Mouse (Mus musculus): ENCODE measurements around the gene Cpz. TPM values are rescaled to one million over a fixed set of nuclear protein-coding genes. Genes with fewer than 3 reads are reported as not detected.

Gene Cpz
- polyA plus RNA-seq, 1 experiment from 2014 or later: 6.4 TPM

DNA sequence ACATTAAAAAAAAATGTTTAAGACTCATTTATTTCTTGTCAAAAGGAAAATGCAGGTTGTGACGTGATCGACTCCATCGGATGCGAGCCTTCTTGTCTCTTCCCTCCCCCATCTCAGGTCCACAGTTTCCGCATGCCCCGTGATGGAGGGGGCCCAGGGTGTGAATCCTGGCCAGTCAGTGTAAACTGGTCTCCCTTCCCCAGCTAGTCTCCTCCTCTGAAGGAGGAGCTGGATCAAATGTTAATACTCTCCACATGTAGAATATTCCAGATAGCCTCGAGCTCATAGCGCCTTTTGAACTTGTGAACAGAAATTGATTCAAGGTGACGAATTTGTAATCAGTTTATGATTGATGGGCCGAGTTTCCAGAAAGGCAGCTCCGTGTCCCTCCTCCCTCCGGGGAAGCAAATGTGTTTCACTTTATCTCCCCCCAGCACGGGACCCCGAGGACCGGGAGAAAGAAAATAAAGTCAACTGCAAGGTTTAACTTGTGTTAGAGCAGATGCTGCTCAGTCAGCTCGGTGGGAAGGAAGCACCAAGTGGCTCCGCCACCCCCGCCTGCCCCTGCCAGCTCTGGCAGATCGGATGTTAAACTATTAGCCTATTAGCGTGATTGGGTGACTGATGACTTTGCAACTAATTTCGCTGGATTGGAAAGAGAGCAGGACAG lies 59.4 kb downstream of the Cpz start:
- H3K4me2 ChIP-seq (replicated peaks; ENCODE audit: low read depth, low read length): no peak overlapping the region
- peaks cover 5% of the 10 kb centered on the region; the same call in 1 of the 2 replicates for H3K27me3 ChIP-seq (ENCODE audit: control insufficient read depth, insufficient read depth, low read length)
- DNase-seq (ENCODE audit: low spot score): peak; percentile 34
- no peaks in the 10 kb centered on the region for H3K9me3 ChIP-seq (ENCODE audit: control insufficient read depth, low read length)
- ATAC-seq (ENCODE audit: low FRiP score): no peak
- no peaks in the 10 kb centered on the region for H3K36me3 ChIP-seq (ENCODE audit: control insufficient read depth, insufficient read depth, low read length)
- H3K4me1 ChIP-seq (replicated peaks; ENCODE audit: control insufficient read depth, insufficient read depth, low read length): no peaks in the 10 kb centered on the region; the same call in 1 of the 2 replicates
- H3K9ac ChIP-seq (ENCODE audit: low read depth, low read length): no peak overlapping the region
- H3K27ac ChIP-seq (ENCODE audit: low read depth, low read length): no peak overlapping the region
- H3K4me3 ChIP-seq (ENCODE audit: low read depth, low read length): no peak overlapping the region
- WGBS: 41% methylated on average over 21 of the region's 21 CpGs

DNA sequence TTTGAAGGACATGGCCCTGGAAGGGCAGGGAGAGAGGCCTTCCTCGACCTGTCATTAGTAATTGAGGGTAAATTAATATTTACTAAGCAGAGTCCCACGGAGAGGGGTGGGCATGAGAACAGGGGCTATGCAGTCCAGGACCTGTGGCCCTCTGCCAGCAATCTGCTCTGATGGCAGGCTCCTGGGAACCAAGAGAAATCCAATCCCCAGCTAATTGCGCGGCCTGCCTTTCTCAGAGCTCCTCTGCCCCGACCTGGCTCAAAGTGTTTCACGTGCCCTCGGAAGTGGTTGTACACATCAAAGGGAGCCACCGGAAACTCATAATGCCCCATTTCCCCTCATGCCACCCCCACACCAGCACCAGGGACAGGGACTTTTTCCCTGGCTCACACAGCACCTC lies 63.4 kb downstream of the Cpz start:
- no peak overlapping the region for H3K27ac ChIP-seq (ENCODE audit: low read depth, low read length)

DNA sequence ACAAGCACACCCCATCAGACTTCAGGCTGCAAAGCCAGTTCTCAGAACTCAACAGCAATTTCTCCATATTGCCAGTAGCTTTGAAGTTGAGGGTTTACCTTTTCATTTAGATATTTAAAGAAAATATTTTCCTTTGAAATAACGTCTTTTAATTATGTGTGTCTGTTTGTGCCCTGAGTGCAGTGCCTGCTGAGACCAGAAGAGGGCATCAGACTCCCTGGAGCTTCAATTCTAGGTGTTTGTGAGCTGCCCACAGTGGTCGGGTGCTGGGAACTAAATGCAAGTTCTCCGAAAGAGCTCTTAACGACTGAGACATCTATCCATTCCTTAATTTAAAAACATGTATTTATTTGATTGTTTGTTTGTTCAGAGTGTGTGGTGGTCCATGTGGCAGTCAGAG lies 65.7 kb downstream of the Cpz start:
- Histone ChIP-seq H3K4me3 (ENCODE audit: low read depth, low read length) (no peak overlapping the region), H3K9me3 (ENCODE audit: control insufficient read depth, low read length) (no peaks in the 10 kb centered on the region), H3K27me3 (ENCODE audit: control insufficient read depth, insufficient read depth, low read length) (0 out of 2 replicates have a peak, but pooled peaks cover 3% of the 10 kb centered on the region), H3K4me1 (replicated peaks; ENCODE audit: control insufficient read depth, insufficient read depth, low read length) (peaks cover 3% of the 10 kb centered on the region; the same call in 1 of the 2 replicates), H3K4me2 (replicated peaks; ENCODE audit: low read depth, low read length) (no peak overlapping the region), H3K36me3 (ENCODE audit: control insufficient read depth, insufficient read depth, low read length) (no peaks in the 10 kb centered on the region), H3K27ac (ENCODE audit: low read depth, low read length) (no peak overlapping the region), H3K9ac (ENCODE audit: low read depth, low read length) (no peak overlapping the region)
- DNase-seq (ENCODE audit: low spot score): no peak
- whole genome bisulfite sequencing: 77% methylated on average over 4 of the region's 4 CpGs
- no peak for ATAC-seq (ENCODE audit: low FRiP score)

More for the DNA sequence above, 63.4 kb downstream of the Cpz start:
- no peak for ATAC-seq (ENCODE audit: low FRiP score)
- H3K9ac ChIP-seq (ENCODE audit: low read depth, low read length): no peak overlapping the region
- no peaks in the 10 kb centered on the region; the same call in 1 of the 2 replicates for H3K4me1 ChIP-seq (replicated peaks; ENCODE audit: control insufficient read depth, insufficient read depth, low read length)
- no peaks in the 10 kb centered on the region for H3K9me3 ChIP-seq (ENCODE audit: control insufficient read depth, low read length)
- H3K27me3 ChIP-seq (ENCODE audit: control insufficient read depth, insufficient read depth, low read length): 0 out of 2 replicates have a peak, but pooled peaks cover 3% of the 10 kb centered on the region
- no peak overlapping the region for H3K4me2 ChIP-seq (replicated peaks; ENCODE audit: low read depth, low read length)
- 61% methylated on average over 8 of the region's 8 CpGs for WGBS
- H3K36me3 ChIP-seq (ENCODE audit: control insufficient read depth, insufficient read depth, low read length): no peaks in the 10 kb centered on the region
- no peak overlapping the region for H3K4me3 ChIP-seq (ENCODE audit: low read depth, low read length)
- no peak for DNase-seq (ENCODE audit: low spot score)

DNA sequence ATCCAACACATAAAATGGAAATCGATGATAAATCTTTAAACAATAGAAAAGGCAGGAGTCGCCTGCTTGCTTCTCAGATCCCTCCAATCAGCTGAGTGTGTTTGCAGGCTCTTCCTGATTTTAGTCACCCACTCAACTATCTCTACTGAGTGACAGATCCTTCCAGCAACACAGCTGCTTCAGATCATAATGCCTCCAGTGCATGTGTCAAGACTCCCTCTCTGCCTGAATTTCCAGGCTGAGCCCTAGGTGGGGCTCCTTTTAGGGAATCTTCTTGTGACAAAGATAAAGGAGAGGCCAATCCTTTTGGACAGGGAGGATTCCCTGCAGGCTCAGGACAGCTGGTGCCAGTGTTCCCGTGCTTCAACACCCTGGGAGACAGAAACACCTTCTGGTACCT lies 67.2 kb downstream of the Cpz start:
- no peak for ATAC-seq (ENCODE audit: low FRiP score)
- Histone ChIP-seq H3K4me2 (replicated peaks; ENCODE audit: low read depth, low read length) (no peak overlapping the region), H3K9ac (ENCODE audit: low read depth, low read length) (no peak overlapping the region), H3K27ac (ENCODE audit: low read depth, low read length) (no peak overlapping the region), H3K4me1 (replicated peaks; ENCODE audit: control insufficient read depth, insufficient read depth, low read length) (peaks cover 6% of the 10 kb centered on the region), H3K27me3 (ENCODE audit: control insufficient read depth, insufficient read depth, low read length) (0 out of 2 replicates have a peak, but pooled peaks cover 3% of the 10 kb centered on the region), H3K4me3 (ENCODE audit: low read depth, low read length) (no peak overlapping the region), H3K9me3 (ENCODE audit: control insufficient read depth, low read length) (no peaks in the 10 kb centered on the region), H3K36me3 (ENCODE audit: control insufficient read depth, insufficient read depth, low read length) (no peaks in the 10 kb centered on the region)
- WGBS: 76% methylated on average over 3 of the region's 3 CpGs
- no peak for DNase-seq (ENCODE audit: low spot score)

DNA sequence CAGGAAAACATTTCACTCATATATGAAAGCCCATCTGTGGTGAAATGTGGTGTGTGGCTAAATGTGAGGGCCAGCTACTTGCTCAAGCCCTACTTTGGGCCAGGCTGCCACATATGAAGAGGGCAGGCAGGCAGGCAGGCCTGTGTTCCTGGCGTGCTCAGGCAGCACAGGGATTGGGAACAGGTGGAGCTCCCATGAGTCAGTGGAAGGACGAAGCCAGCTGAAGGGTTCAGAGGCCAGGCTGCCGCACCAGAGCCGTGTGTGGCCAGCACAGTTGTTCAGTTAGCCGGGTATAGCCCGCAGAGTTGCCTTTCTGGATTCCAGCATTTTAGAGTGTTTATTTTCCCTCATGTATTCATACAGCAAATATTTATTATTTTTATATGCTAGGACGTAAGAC lies 68.1 kb downstream of the Cpz start:
- Histone ChIP-seq H3K4me2 (replicated peaks; ENCODE audit: low read depth, low read length) (no peak overlapping the region), H3K27me3 (ENCODE audit: control insufficient read depth, insufficient read depth, low read length) (0 out of 2 replicates have a peak, but pooled peaks cover 2% of the 10 kb centered on the region), H3K4me1 (replicated peaks; ENCODE audit: control insufficient read depth, insufficient read depth, low read length) (peaks cover 8% of the 10 kb centered on the region), H3K27ac (ENCODE audit: low read depth, low read length) (no peak overlapping the region), H3K9ac (ENCODE audit: low read depth, low read length) (no peak overlapping the region), H3K9me3 (ENCODE audit: control insufficient read depth, low read length) (no peaks in the 10 kb centered on the region), H3K4me3 (ENCODE audit: low read depth, low read length) (no peak overlapping the region), H3K36me3 (ENCODE audit: control insufficient read depth, insufficient read depth, low read length) (no peaks in the 10 kb centered on the region)
- 74% methylated on average over 7 of the region's 7 CpGs for WGBS
- ATAC-seq (ENCODE audit: low FRiP score): no peak
- DNase-seq (ENCODE audit: low spot score): no peak

DNA sequence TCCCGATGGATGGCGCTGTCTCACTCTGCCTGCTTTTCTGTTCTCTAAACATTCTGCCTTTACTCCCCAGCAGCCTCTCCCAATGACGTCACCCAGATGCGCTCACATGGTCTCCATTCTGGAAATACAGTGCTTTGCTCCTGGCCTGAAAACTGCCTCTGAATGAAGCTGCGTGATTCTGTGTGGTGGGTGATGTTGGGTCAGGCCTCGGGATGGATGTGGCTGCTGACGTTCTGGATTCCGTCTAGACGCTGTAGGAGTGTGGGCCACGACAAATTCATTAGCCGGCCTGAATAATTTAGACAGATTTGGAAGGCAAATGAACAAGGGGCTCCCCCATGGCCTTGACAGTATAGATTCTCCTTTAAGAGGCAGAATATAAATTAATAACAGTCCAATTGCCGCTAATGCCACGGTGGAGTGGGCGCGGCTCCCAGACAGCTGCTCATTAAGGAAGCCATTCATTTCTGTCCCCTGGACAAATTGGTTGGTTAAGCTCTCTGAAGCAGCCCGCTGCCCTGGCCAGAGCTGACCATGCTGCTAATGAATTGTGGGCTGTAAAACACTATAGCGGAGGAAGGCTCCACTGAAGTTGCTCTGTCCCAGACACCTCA lies 71.2 kb downstream of the Cpz start:
- ATAC-seq (ENCODE audit: low FRiP score): peak; percentile 90
- no peaks in the 10 kb centered on the region for H3K27me3 ChIP-seq (ENCODE audit: control insufficient read depth, insufficient read depth, low read length)
- WGBS: 35% methylated on average over 17 of the region's 17 CpGs
- H3K36me3 ChIP-seq (ENCODE audit: control insufficient read depth, insufficient read depth, low read length): no peaks in the 10 kb centered on the region
- H3K4me3 ChIP-seq (ENCODE audit: low read depth, low read length): no peak overlapping the region
- H3K9me3 ChIP-seq (ENCODE audit: control insufficient read depth, low read length): no peaks in the 10 kb centered on the region
- DNase-seq (ENCODE audit: low spot score): peak; percentile 64
- H3K9ac ChIP-seq (ENCODE audit: low read depth, low read length): no peak overlapping the region
- peaks cover 8% of the 10 kb centered on the region for H3K4me1 ChIP-seq (replicated peaks; ENCODE audit: control insufficient read depth, insufficient read depth, low read length)
- no peak overlapping the region; the same call in none of the 2 replicates for H3K4me2 ChIP-seq (replicated peaks; ENCODE audit: low read depth, low read length)
- H3K27ac ChIP-seq (ENCODE audit: low read depth, low read length): peak overlapping the region; percentile 56

Other genes starting within 250 kb of the Cpz start
- gene Adra2c, start 247.4 kb downstream of the Cpz start, polyA plus RNA-seq (2014; fragmentation: Nextera tagmentation; extraction: Ambion mirVana): 0.06 and 0.07 TPM in 2 replicates
- 6.1 and 6.9 TPM in 2 replicates for gene Hmx1, start 136.6 kb downstream of the Cpz start, polyA plus RNA-seq (2014; fragmentation: Nextera tagmentation; extraction: Ambion mirVana)
- 7.8 and 9.3 TPM in 2 replicates for gene Trmt44, start 49.4 kb upstream of the Cpz start, polyA plus RNA-seq (2014; fragmentation: Nextera tagmentation; extraction: Ambion mirVana)
- 14.7 and 15.1 TPM in 2 replicates for gene Acox3, start 57.3 kb upstream of the Cpz start, polyA plus RNA-seq (2014; fragmentation: Nextera tagmentation; extraction: Ambion mirVana)
- 4.7 and 6.2 TPM in 2 replicates for gene Htra3, start 154.1 kb upstream of the Cpz start, polyA plus RNA-seq (2014; fragmentation: Nextera tagmentation; extraction: Ambion mirVana)
- 1.5 and 2.4 TPM in 2 replicates for gene Sh3tc1, start 214.3 kb upstream of the Cpz start, polyA plus RNA-seq (2014; fragmentation: Nextera tagmentation; extraction: Ambion mirVana)
- 0.60 and 0.82 TPM in 2 replicates for gene Ablim2, start 232.2 kb upstream of the Cpz start, polyA plus RNA-seq (2014; fragmentation: Nextera tagmentation; extraction: Ambion mirVana)

Data from hindbrain, embryonic 11.5 days (tissue).